Mouse (Mus musculus): Measurements from ENCODE around the gene Cpped1. TPM values are rescaled to one million over a fixed set of nuclear protein-coding genes. Genes with fewer than 3 reads are reported as not detected.

The Cpped1 gene
- 88.0 TPM for polyA plus RNA-seq (2014; fragmentation: Illumina TruSeq; extraction: RNeasy Lipid Tissue Mini Kit (QIAGEN cat#74804); ENCODE audit: low read depth, low replicate concordance)

DNA sequence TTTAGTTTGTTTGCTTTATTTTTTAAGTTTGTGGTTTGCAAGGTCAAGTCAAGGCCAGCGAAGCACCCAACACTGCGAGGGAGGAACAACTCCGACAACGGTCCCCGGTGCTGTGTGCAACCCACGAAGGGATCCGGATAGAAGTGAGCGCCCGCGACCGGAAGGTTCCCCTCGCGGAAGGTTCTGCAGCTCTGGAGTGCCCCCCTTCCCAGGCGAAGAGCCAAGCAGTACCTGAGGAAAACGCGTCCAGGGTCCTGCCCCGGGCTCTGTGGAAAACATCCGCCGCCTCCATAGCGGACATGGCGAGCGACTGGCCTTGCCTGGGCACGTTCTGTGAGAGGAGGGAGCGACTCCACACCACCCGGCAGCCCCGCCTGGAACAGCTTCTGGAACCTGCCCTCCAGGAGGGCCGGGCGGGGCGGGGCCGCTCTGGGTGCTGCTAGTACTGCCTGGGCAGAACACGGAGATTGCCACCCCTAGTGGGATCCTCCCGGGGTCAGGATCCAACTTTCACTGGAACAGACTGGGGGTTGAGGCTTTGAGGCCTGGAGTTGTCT lies at the start of gene Cpped1:
Gene Cpped1, minus strand, starts transcription at position 411 of the 557 bp plus-strand sequence.

Other genes starting within 250 kb of the Cpped1 start
- 0.13 TPM for gene Shisa9, start 74.7 kb upstream of the Cpped1 start, polyA plus RNA-seq (2014; fragmentation: Illumina TruSeq; extraction: RNeasy Lipid Tissue Mini Kit (QIAGEN cat#74804); ENCODE audit: low read depth, low replicate concordance)

Data from sigmoid colon, adult 10 weeks (tissue).